Mouse (Mus musculus) fat pad, adult 2 months (tissue): Measurements from ENCODE around the gene Gfpt2.
"Not testable (repeated sequence)": the region's sequence is repeated elsewhere in the genome, so short reads cannot be mapped to it uniquely, and the experiment has no call there.

Experiments
- DNase-seq: peaks from one replicate; pipeline ENCODE4 v3.0.0-alpha.2; 2011; ENCODE audit warnings: low read depth, low spot score; ENCODE audit errors: extremely low read depth

The Gfpt2 gene

GRCm38 (mm10) chr11:49793131-49793530 lies 847 bp upstream of the Gfpt2 start:
- DNase-seq: no peak

GRCm38 (mm10) chr11:49794342-49795144 lies 565 bp downstream of the Gfpt2 start:
- DNase-seq: no peak

GRCm38 (mm10) chr11:49798931-49799330 lies 5.0 kb downstream of the Gfpt2 start:
- no peak for DNase-seq

GRCm38 (mm10) chr11:49801516-49801915 lies 7.5 kb downstream of the Gfpt2 start:
- no peak for DNase-seq

GRCm38 (mm10) chr11:49803801-49804200 lies 9.8 kb downstream of the Gfpt2 start:
- DNase-seq: no peak

GRCm38 (mm10) chr11:49806218-49806617 lies 12.2 kb downstream of the Gfpt2 start:
- DNase-seq: no peak

GRCm38 (mm10) chr11:49808946-49809345 lies 15.0 kb downstream of the Gfpt2 start:
- DNase-seq: no peak

- not testable (repeated sequence) for DNase-seq
Measured at GRCm38 (mm10) chr11:49810696-49811095, 16.7 kb downstream of the Gfpt2 start.

- DNase-seq: no peak
Measured at GRCm38 (mm10) chr11:49811099-49811541, 17.1 kb downstream of the Gfpt2 start.

GRCm38 (mm10) chr11:49811879-49812278 lies 17.9 kb downstream of the Gfpt2 start:
- DNase-seq: no peak

GRCm38 (mm10) chr11:49818869-49819566 lies 25.0 kb downstream of the Gfpt2 start:
- no peak for DNase-seq

GRCm38 (mm10) chr11:49819676-49820075 lies 25.7 kb downstream of the Gfpt2 start:
- DNase-seq: no peak

- no peak for DNase-seq
Measured at GRCm38 (mm10) chr11:49820928-49821327, 26.9 kb downstream of the Gfpt2 start.

- DNase-seq: no peak
Measured at GRCm38 (mm10) chr11:49821546-49821945, 27.6 kb downstream of the Gfpt2 start.

GRCm38 (mm10) chr11:49822337-49822736 lies 28.4 kb downstream of the Gfpt2 start:
- no peak for DNase-seq

- DNase-seq: no peak
Measured at GRCm38 (mm10) chr11:49824896-49825295, 30.9 kb downstream of the Gfpt2 start.

- no peak for DNase-seq
Measured at GRCm38 (mm10) chr11:49827243-49827642, 33.3 kb downstream of the Gfpt2 start.

GRCm38 (mm10) chr11:49829176-49829745 lies 35.3 kb downstream of the Gfpt2 start:
- DNase-seq: no peak

- no peak for DNase-seq
Measured at GRCm38 (mm10) chr11:49831980-49832379, 38.0 kb downstream of the Gfpt2 start.

GRCm38 (mm10) chr11:49832962-49833361 lies 39.0 kb downstream of the Gfpt2 start:
- DNase-seq: no peak

- no peak for DNase-seq
Measured at GRCm38 (mm10) chr11:49834248-49834647, 40.3 kb downstream of the Gfpt2 start.
